Mouse (Mus musculus): ENCODE data around the gene Gm11992. TPM values are rescaled to one million over a fixed set of nuclear protein-coding genes. Genes with fewer than 3 reads are reported as not detected.
A peak's percentile ranks its signal among the peaks of the same experiment; 100 is the strongest.

Gm11992 gene
- 3.3 and 5.1 TPM in 2 replicates for polyA plus RNA-seq (2015; fragmentation: Nextera tagmentation; extraction: Ambion mirVana)

GRCm38 (mm10) chr11:9048011-9048702, at the start of gene Gm11992:
Gm11992 (plus strand) TSS chr11:9048594.
- 0 out of 2 replicates have a peak, but pooled peaks cover 4% of the 10 kb centered on the region for H3K27me3 ChIP-seq
- H3K9me3 ChIP-seq (replicated peaks), result no peaks in the 10 kb centered on the region
- no peaks in the 10 kb centered on the region for H3K36me3 ChIP-seq
- peak within 1 kb of the TSS; percentile 40 for H3K9ac ChIP-seq
- H3K4me3 ChIP-seq, result peak within 1 kb of the TSS; percentile 58
- H3K27ac ChIP-seq, result peak within 1 kb of the TSS; percentile 88
- ATAC-seq (replicated peaks; ENCODE audit: insufficient number of reproducible peaks, insufficient read depth, low FRiP score, low read depth), result peak; percentile 94
- WGBS, result 3% methylated on average over 21 of the region's 21 CpGs
- H3K4me1 ChIP-seq (replicated peaks), result peaks cover 23% of the 10 kb centered on the region
- H3K4me2 ChIP-seq, result peak within 1 kb of the TSS; percentile 92

DNA sequence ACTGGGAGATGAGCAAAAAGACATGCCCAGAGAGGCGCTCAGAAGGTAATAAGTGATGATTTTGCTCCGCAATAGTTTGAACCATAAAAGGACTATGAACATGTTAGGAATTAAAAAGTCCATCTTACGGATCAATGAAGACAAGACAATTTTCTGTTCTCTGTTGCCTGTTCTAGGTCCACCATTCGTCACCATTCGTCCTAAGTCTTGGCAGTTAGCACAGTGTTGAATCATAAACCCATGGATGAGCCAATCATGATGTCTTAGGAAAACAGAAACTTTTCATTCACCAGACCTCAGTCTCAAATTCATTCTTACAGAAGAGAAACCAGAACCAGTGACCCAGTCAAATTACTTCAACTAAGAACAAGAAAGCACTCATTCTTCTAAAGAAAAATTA, 39.6 kb upstream of the Gm11992 start:
- Histone ChIP-seq H3K4me1 (replicated peaks) (peaks cover 9% of the 10 kb centered on the region), H3K4me2 (no peak overlapping the region), H3K9ac (no peak overlapping the region), H3K27me3 (no peaks in the 10 kb centered on the region), H3K36me3 (peaks cover 38% of the 10 kb centered on the region), H3K9me3 (replicated peaks) (no peaks in the 10 kb centered on the region), H3K27ac (no peak overlapping the region), H3K4me3 (no peak overlapping the region)
- ATAC-seq (replicated peaks; ENCODE audit: insufficient number of reproducible peaks, insufficient read depth, low FRiP score, low read depth), result no peak
- 94% methylated on average over 5 of the region's 5 CpGs for WGBS

DNA sequence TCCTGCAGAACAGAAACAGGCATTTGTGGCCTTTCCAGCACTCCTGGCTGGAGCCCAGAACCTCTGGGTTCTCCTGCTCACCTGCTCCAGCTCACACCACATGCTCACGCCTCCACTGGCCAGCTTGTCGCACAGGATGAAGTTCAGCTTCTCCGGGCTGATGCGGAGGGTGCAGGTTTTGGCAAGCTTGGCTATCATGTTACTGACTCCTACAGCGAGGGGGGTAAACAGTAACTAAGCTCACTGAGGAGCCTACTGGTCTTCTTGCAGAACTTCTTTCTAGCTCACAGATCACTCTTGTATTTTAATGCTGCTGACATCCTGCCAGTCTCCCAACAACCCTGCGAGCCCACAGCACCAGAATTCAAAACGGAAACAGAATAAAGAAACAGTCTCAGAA, 38.0 kb upstream of the Gm11992 start:
- Histone ChIP-seq H3K27me3 (no peaks in the 10 kb centered on the region), H3K9me3 (replicated peaks) (no peaks in the 10 kb centered on the region), H3K36me3 (peaks cover 22% of the 10 kb centered on the region), H3K4me1 (replicated peaks) (peaks cover 9% of the 10 kb centered on the region), H3K9ac (peak overlapping the region; percentile 95), H3K4me3 (peak overlapping the region; percentile 94), H3K27ac (peak overlapping the region; percentile 96), H3K4me2 (peak overlapping the region; percentile 90)
- WGBS, result 0% methylated on average over 7 of the region's 7 CpGs
- peak; percentile 29 for ATAC-seq (replicated peaks; ENCODE audit: insufficient number of reproducible peaks, insufficient read depth, low FRiP score, low read depth)

GRCm38 (mm10) chr11:9010853-9011339, 37.5 kb upstream of the Gm11992 start, which contains the start of gene Hus1:
Hus1 (minus strand) TSS chr11:9011191.
- Histone ChIP-seq H3K4me1 (replicated peaks) (peaks cover 9% of the 10 kb centered on the region), H3K27me3 (no peaks in the 10 kb centered on the region), H3K27ac (peak within 1 kb of the TSS; percentile 96), H3K4me3 (peak within 1 kb of the TSS; percentile 94), H3K36me3 (peaks cover 17% of the 10 kb centered on the region), H3K9me3 (replicated peaks) (no peaks in the 10 kb centered on the region), H3K4me2 (peak within 1 kb of the TSS; percentile 90), H3K9ac (peak within 1 kb of the TSS; percentile 95)
- 1% methylated on average over 43 of the region's 43 CpGs for WGBS
- peak; percentile 93 for ATAC-seq (replicated peaks; ENCODE audit: insufficient number of reproducible peaks, insufficient read depth, low FRiP score, low read depth)

GRCm38 (mm10) chr11:9011348-9011747, 37.0 kb upstream of the Gm11992 start:
- Histone ChIP-seq H3K4me1 (replicated peaks) (peaks cover 9% of the 10 kb centered on the region), H3K27ac (peak overlapping the region; percentile 96), H3K4me3 (peak overlapping the region; percentile 94), H3K9ac (peak overlapping the region; percentile 95), H3K9me3 (replicated peaks) (no peaks in the 10 kb centered on the region), H3K36me3 (peaks cover 13% of the 10 kb centered on the region), H3K4me2 (peak overlapping the region; percentile 90), H3K27me3 (no peaks in the 10 kb centered on the region)
- WGBS, result 4% methylated on average over 3 of the region's 3 CpGs
- ATAC-seq (replicated peaks; ENCODE audit: insufficient number of reproducible peaks, insufficient read depth, low FRiP score, low read depth), result peak; percentile 10; the same call in 1 of the 2 replicates

- Histone ChIP-seq H3K4me3 (no peak overlapping the region), H3K9ac (no peak overlapping the region), H3K9me3 (replicated peaks) (no peaks in the 10 kb centered on the region), H3K27me3 (no peaks in the 10 kb centered on the region), H3K27ac (no peak overlapping the region), H3K4me2 (no peak overlapping the region), H3K36me3 (no peaks in the 10 kb centered on the region), H3K4me1 (replicated peaks) (peaks cover 6% of the 10 kb centered on the region)
- 78% methylated on average over 3 of the region's 3 CpGs for WGBS
- ATAC-seq (replicated peaks; ENCODE audit: insufficient number of reproducible peaks, insufficient read depth, low FRiP score, low read depth), result no peak
Measured at GRCm38 (mm10) chr11:9014740-9015139, 33.7 kb upstream of the Gm11992 start.

DNA sequence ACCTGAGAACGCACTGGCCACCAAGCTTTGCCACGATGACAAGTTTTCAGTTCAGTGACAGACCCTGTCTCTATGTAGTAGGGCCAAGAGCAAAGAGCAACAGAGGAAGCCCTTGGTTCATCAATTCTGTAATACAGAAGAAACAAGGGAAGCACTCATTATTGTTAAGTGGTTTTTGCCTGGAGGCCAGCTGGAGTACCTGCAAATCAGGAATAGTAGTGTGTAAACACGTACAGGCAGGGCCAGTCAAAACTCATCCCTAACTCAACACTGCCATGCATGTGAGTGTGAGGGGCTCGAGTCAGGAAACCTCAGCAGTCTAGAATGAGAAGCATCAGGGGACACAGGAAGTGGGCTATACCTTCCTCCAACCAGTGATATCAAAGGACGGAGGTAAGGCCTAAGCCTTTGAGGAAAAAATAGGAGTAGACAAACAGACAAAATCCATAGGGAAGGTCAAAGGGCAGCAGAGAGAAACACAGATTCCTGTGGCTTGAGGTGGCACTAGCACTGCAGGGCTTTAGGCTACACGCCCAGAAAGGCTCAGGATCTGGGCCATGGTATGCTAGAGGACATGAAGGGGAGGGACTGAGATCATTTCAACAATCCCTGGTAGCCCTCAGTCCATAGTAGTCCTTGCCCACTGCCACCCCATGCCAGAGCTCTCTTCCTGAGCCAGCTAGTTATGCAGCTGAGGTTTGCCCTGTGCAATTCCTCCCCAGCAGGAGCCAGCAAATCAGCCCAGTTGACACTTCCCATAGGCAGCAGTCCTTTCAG, 29.7 kb upstream of the Gm11992 start:
- WGBS, result 70% methylated on average over 6 of the region's 6 CpGs
- H3K36me3 ChIP-seq, result no peaks in the 10 kb centered on the region

GRCm38 (mm10) chr11:9020207-9020606, 28.2 kb upstream of the Gm11992 start:
- H3K4me3 ChIP-seq, result no peak overlapping the region
- H3K9me3 ChIP-seq (replicated peaks), result no peaks in the 10 kb centered on the region
- 85% methylated on average over 5 of the region's 5 CpGs for WGBS
- no peaks in the 10 kb centered on the region for H3K27me3 ChIP-seq
- no peak overlapping the region for H3K4me2 ChIP-seq
- ATAC-seq (replicated peaks; ENCODE audit: insufficient number of reproducible peaks, insufficient read depth, low FRiP score, low read depth), result no peak
- 0 out of 2 replicates have a peak, but pooled peaks cover 5% of the 10 kb centered on the region for H3K4me1 ChIP-seq (replicated peaks)
- no peak overlapping the region for H3K9ac ChIP-seq
- no peak overlapping the region for H3K27ac ChIP-seq
- H3K36me3 ChIP-seq, result no peaks in the 10 kb centered on the region

More for the DNA sequence above, 29.7 kb upstream of the Gm11992 start:
- H3K4me3 ChIP-seq, result no peak overlapping the region
- no peaks in the 10 kb centered on the region for H3K27me3 ChIP-seq
- no peaks in the 10 kb centered on the region for H3K4me1 ChIP-seq (replicated peaks)
- no peak for ATAC-seq (replicated peaks; ENCODE audit: insufficient number of reproducible peaks, insufficient read depth, low FRiP score, low read depth)
- H3K9me3 ChIP-seq (replicated peaks), result no peaks in the 10 kb centered on the region
- no peak overlapping the region for H3K4me2 ChIP-seq
- no peak overlapping the region for H3K27ac ChIP-seq
- H3K9ac ChIP-seq, result no peak overlapping the region

DNA sequence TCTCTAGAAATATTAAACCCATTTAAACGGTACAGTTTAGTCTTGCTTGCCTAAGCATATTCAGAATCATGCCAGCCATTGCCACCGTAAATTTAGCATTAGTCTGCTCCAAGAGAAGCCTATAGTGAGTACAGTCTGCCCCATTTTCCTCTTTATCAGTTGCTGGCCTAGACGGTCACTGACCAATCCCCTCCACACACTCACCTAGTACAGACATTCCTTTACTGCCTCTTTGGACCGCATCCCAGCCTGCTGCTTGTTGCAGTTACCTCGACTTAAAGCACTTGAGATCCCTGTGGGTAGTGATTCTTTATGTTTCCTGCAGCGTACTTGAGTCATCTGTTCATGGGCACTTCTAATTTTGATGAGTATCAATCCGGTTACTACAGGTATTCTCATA, 23.6 kb upstream of the Gm11992 start:
- Histone ChIP-seq H3K4me2 (no peak overlapping the region), H3K4me3 (no peak overlapping the region), H3K9me3 (replicated peaks) (no peaks in the 10 kb centered on the region), H3K36me3 (no peaks in the 10 kb centered on the region), H3K9ac (no peak overlapping the region), H3K27me3 (no peaks in the 10 kb centered on the region), H3K27ac (0 out of 2 replicates have a peak overlapping the region, but pooled peaks have one; percentile 16), H3K4me1 (replicated peaks) (0 out of 2 replicates have a peak, but pooled peaks cover 5% of the 10 kb centered on the region)
- 50% methylated on average over 7 of the region's 7 CpGs for WGBS
- ATAC-seq (replicated peaks; ENCODE audit: insufficient number of reproducible peaks, insufficient read depth, low FRiP score, low read depth), result no peak

DNA sequence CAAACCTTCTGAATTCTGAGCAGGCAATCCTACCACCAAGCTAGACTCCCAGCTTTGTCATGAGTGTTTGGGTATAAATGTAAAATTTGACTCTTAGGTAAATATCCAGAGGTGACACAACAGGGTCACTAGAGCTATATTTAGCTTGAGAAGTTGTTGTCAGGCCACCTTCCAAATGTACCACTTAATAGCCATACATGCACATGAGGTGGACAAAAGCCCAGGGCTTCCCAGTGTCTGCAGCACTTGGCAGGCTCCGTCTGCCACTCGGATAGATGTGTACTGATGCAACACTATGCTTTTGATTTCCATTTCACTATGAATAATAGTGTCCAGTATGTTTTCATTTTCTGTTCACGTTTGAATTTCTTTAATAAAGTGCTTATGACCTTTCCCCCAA, 23.2 kb upstream of the Gm11992 start:
- ATAC-seq (replicated peaks; ENCODE audit: insufficient number of reproducible peaks, insufficient read depth, low FRiP score, low read depth), result no peak; the same call in 1 of the 2 replicates
- Histone ChIP-seq H3K4me3 (no peak overlapping the region), H3K9ac (no peak overlapping the region), H3K27me3 (no peaks in the 10 kb centered on the region), H3K27ac (0 out of 2 replicates have a peak overlapping the region, but pooled peaks have one; percentile 16), H3K9me3 (replicated peaks) (no peaks in the 10 kb centered on the region), H3K36me3 (no peaks in the 10 kb centered on the region), H3K4me1 (replicated peaks) (0 out of 2 replicates have a peak, but pooled peaks cover 5% of the 10 kb centered on the region), H3K4me2 (no peak overlapping the region)
- WGBS, result 48% methylated on average over 3 of the region's 3 CpGs

DNA sequence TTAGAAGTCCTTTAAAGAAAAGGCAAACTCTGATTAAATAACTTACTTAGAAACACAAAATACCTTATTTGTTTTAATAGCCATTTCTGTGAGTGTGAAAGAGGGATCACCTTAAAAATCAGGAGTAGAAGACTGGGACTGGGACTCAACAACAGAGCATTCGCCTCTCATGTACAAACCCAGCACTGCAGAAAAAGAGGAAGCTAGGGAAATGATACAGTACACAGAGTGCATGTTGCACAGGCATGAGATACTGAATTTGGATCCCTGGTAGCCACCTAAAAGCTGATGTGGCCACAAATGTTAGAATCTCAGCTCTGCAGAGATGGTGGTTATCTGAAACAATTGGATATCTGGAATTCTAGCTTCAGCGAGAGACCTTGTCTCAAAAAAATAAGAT, 16.9 kb upstream of the Gm11992 start:
- ATAC-seq (replicated peaks; ENCODE audit: insufficient number of reproducible peaks, insufficient read depth, low FRiP score, low read depth), result no peak
- Histone ChIP-seq H3K27me3 (no peaks in the 10 kb centered on the region), H3K4me3 (no peak overlapping the region), H3K36me3 (no peaks in the 10 kb centered on the region), H3K9me3 (replicated peaks) (no peaks in the 10 kb centered on the region), H3K27ac (no peak overlapping the region), H3K4me2 (no peak overlapping the region), H3K9ac (no peak overlapping the region), H3K4me1 (replicated peaks) (no peaks in the 10 kb centered on the region)
- 75% methylated on average over 2 of the region's 2 CpGs for WGBS

Measured in heart, embryonic 15.5 days (tissue).